Mouse (Mus musculus): ENCODE data around the gene Nfe2l1. TPM values are rescaled to one million over a fixed set of nuclear protein-coding genes. Genes with fewer than 3 reads are reported as not detected.

Nfe2l1 gene
- total and polyA plus RNA-seq, 3 experiments, result 37.5 to 66.5 (median 47.0) TPM

- Histone ChIP-seq H3K9ac (ENCODE audit: control insufficient read depth, low read depth, low read length, poor library complexity, severe bottlenecking) (no peak overlapping the region), H3K4me3 (ENCODE audit: control insufficient read depth in 1 of 2, insufficient read depth in 1 of 2, low read depth in 2 of 2, low read length in 2 of 2) (no peak overlapping the region), H3K27ac (ENCODE audit: control insufficient read depth, low read depth, low read length) (no peak overlapping the region)
Measured at GRCm38 (mm10) chr11:96832973-96833372, 3.2 kb upstream of the Nfe2l1 start.

DNA sequence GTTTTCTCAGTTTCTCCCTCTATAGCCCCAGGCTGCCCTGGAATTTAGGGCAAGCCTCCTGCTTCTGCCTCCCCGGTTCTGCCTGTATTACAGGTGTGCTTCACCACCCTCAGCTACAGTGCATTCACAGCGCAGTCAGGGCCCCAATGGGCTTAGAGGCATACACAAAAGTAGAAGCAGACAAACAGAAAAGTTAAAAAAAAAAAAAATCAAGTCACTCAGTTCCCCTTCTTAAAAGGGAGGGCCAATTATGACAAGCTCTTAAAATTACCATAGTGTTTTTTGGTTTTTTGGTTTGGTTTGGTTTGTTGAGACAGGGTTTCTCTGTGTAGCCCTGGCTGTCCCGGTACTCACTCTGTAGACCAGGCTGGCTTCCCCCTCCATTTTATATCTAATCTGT is 2.8 kb upstream of the Nfe2l1 start:
- Histone ChIP-seq H3K27ac (ENCODE audit: control insufficient read depth, low read depth, low read length) (no peak overlapping the region), H3K4me3 (ENCODE audit: control insufficient read depth in 1 of 2, insufficient read depth in 1 of 2, low read depth in 2 of 2, low read length in 2 of 2) (no peak overlapping the region), H3K79me2 (ENCODE audit: control insufficient read depth, insufficient read depth, low read length, poor library complexity) (peaks cover 21% of the 10 kb centered on the region), H3K36me3 (ENCODE audit: control insufficient read depth in 1 of 2, insufficient read depth in 2 of 2, low read length in 2 of 2) (peaks cover 6 to 22% of the 10 kb centered on the region in 2 experiments), H3K9ac (ENCODE audit: control insufficient read depth, low read depth, low read length, poor library complexity, severe bottlenecking) (no peak overlapping the region), H3K9me3 (replicated peaks; ENCODE audit: insufficient read depth, low read length) (no peaks in the 10 kb centered on the region), H3K27me3 (ENCODE audit: control insufficient read depth in 1 of 2, insufficient read depth in 2 of 2, low read length in 2 of 2) (peaks cover 0 to 1% of the 10 kb centered on the region in 2 experiments; a peak in 3 of 4 replicates), H3K4me1 (ENCODE audit: control insufficient read depth in 1 of 2, insufficient read depth in 2 of 2, low read length in 2 of 2) (peaks cover 5 to 18% of the 10 kb centered on the region in 2 experiments)
- TF ChIP-seq NRF1 (IDR thresholded peaks at IDR 0.05; ENCODE audit: insufficient read depth, low read depth, low read length, poor library complexity, severe bottlenecking) (no peak), ZNF384 (IDR thresholded peaks at IDR 0.05; ENCODE audit: low read depth, low read length) (peak; percentile 56; the same call in 1 of the 2 replicates)
- no peak for DNase-seq (ENCODE audit: low read depth, low spot score)

More at GRCm38 (mm10) chr11:96832973-96833372, 3.2 kb upstream of the Nfe2l1 start:
- H3K4me1 ChIP-seq (ENCODE audit: control insufficient read depth in 1 of 2, insufficient read depth in 2 of 2, low read length in 2 of 2), result peaks cover 5 to 14% of the 10 kb centered on the region in 2 experiments
- H3K36me3 ChIP-seq (ENCODE audit: control insufficient read depth in 1 of 2, insufficient read depth in 2 of 2, low read length in 2 of 2), result peaks cover 2 to 18% of the 10 kb centered on the region in 2 experiments
- no peak for DNase-seq (ENCODE audit: low read depth, low spot score)
- H3K9me3 ChIP-seq (replicated peaks; ENCODE audit: insufficient read depth, low read length), result no peaks in the 10 kb centered on the region
- TF ChIP-seq NELFE (IDR thresholded peaks at IDR 0.05; ENCODE audit: low read depth, low read length) (no peak), EP300 (IDR thresholded peaks at IDR 0.05; ENCODE audit: low read depth in 1 of 2, low read length in 2 of 2) (no peak), GABPA (IDR thresholded peaks at IDR 0.05; ENCODE audit: low read depth, low read length) (no peak), MYC (IDR thresholded peaks at IDR 0.05; ENCODE audit: low read depth, low read length) (no peak), MEF2A (IDR thresholded peaks at IDR 0.05; ENCODE audit: extremely low read depth, insufficient replicate concordance, low read depth, low read length, poor library complexity, severe bottlenecking) (no peak), UBTF (IDR thresholded peaks at IDR 0.05; ENCODE audit: borderline replicate concordance, insufficient read depth, low read depth, low read length) (no peak), ZMIZ1 (IDR thresholded peaks at IDR 0.05; ENCODE audit: low read depth, low read length) (no peak), ETS1 (IDR thresholded peaks at IDR 0.05; ENCODE audit: low read depth, low read length) (no peak), MAX (IDR thresholded peaks at IDR 0.05; ENCODE audit: low read length) (no peak), SIN3A (IDR thresholded peaks at IDR 0.05; ENCODE audit: low read length) (no peak), CHD1 (IDR thresholded peaks at IDR 0.05; ENCODE audit: low read depth, low read length) (no peak), MYB (IDR thresholded peaks at IDR 0.05; ENCODE audit: low read depth, low read length) (no peak), CTCF (IDR thresholded peaks at IDR 0.05 in 2 of 3, conservative IDR thresholded peaks at IDR 0.05 in 1 of 3; ENCODE audit: control insufficient read depth in 1 of 3, insufficient read depth in 1 of 3, low read depth in 2 of 3, low read length in 3 of 3, poor library complexity in 1 of 3, severe bottlenecking in 1 of 3) (no peak), TBP (IDR thresholded peaks at IDR 0.05; ENCODE audit: low read depth, low read length) (no peak), MAZ (IDR thresholded peaks at IDR 0.05; ENCODE audit: low read depth, low read length) (no peak), USF2 (IDR thresholded peaks at IDR 0.05; ENCODE audit: borderline replicate concordance in 1 of 2, insufficient read depth in 1 of 2, low read depth in 1 of 2, low read length in 2 of 2) (no peak), RCOR1 (IDR thresholded peaks at IDR 0.05; ENCODE audit: low read depth, low read length) (no peak), SMC3 (IDR thresholded peaks at IDR 0.05; ENCODE audit: low read depth, low read length) (no peak)
- peaks cover 17% of the 10 kb centered on the region for H3K79me2 ChIP-seq (ENCODE audit: control insufficient read depth, insufficient read depth, low read length, poor library complexity)
- peaks cover 0 to 1% of the 10 kb centered on the region in 2 experiments; a peak in 3 of 4 replicates for H3K27me3 ChIP-seq (ENCODE audit: control insufficient read depth in 1 of 2, insufficient read depth in 2 of 2, low read length in 2 of 2)

Measured in MEL (cell line).